Mouse (Mus musculus) embryonic fibroblast, embryonic 13.5 days (primary cell): ENCODE measurements around the gene Acsbg1. TPM values are rescaled to one million over a fixed set of nuclear protein-coding genes. Genes with fewer than 3 reads are reported as not detected.

Experiments used
- H3K27ac ChIP-seq: 2 replicates; pipeline ENCODE4 v1.5.1; 2012; ENCODE audit warnings: low read length, control low read depth, inconsistent platforms; ENCODE audit not compliant: insufficient read depth
- H3K4me1 ChIP-seq: 2 replicates; pipeline ENCODE4 v1.6.1; 2011; ENCODE audit warnings: low read length; ENCODE audit not compliant: control insufficient read depth, insufficient read depth
- H3K4me3 ChIP-seq: 2 replicates; pipeline ENCODE4 v1.5.1; 2011; ENCODE audit warnings: mild to moderate bottlenecking, control low read depth, low read length; ENCODE audit not compliant: insufficient read depth
- CTCF ChIP-seq: IDR thresholded peaks from 2 replicates; pipeline ENCODE4 v1.5.1; 2011; ENCODE audit warnings: mild to moderate bottlenecking, control low read depth, low read length, moderate library complexity, borderline replicate concordance; ENCODE audit not compliant: insufficient read depth
- POLR2A ChIP-seq: IDR thresholded peaks from 2 replicates; pipeline ENCODE4 v1.6.1; 2011; ENCODE audit warnings: low read depth, mild to moderate bottlenecking, control low read depth, low read length, moderate library complexity
- polyA plus RNA-seq: library from polyadenylated mRNA; stranded (reverse); fragments of >200 nt; gene quantifications from 2 replicates; pipeline ENCODE4 v1.2.4, GENCODE M21; 2011; ENCODE audit warnings: low read depth; ENCODE audit not compliant: missing spikeins, insufficient read length

Acsbg1 gene
- polyA plus RNA-seq, 1 experiment = 0.56 TPM

GRCm38 (mm10) chr9:54671962-54672361 lies 10.3 kb upstream of the Acsbg1 start:
- Histone ChIP-seq H3K4me3 (no peak overlapping the region), H3K27ac (no peak overlapping the region), H3K4me1 (no peaks in the 10 kb centered on the region)
- no peak for TF ChIP-seq CTCF
- no peak for TF ChIP-seq POLR2A

GRCm38 (mm10) chr9:54668455-54668854 lies 6.8 kb upstream of the Acsbg1 start:
- Histone ChIP-seq H3K27ac (no peak overlapping the region), H3K4me1 (no peaks in the 10 kb centered on the region), H3K4me3 (no peak overlapping the region)
- TF ChIP-seq POLR2A (no peak), CTCF (no peak)

- Histone ChIP-seq H3K4me1 (no peaks in the 10 kb centered on the region), H3K4me3 (no peak overlapping the region)
- TF ChIP-seq POLR2A (no peak), CTCF (no peak)
Measured at GRCm38 (mm10) chr9:54666116-54666515, 4.4 kb upstream of the Acsbg1 start.

GRCm38 (mm10) chr9:54664358-54664757 lies 2.7 kb upstream of the Acsbg1 start:
- no peak overlapping the region for H3K27ac ChIP-seq
- no peak for TF ChIP-seq POLR2A
- TF ChIP-seq CTCF = no peak
- no peaks in the 10 kb centered on the region for H3K4me1 ChIP-seq
- no peak overlapping the region for H3K4me3 ChIP-seq

More at GRCm38 (mm10) chr9:54666116-54666515, 4.4 kb upstream of the Acsbg1 start:
- H3K27ac ChIP-seq = no peak overlapping the region

GRCm38 (mm10) chr9:54658773-54659172 lies 2.9 kb downstream of the Acsbg1 start:
- Histone ChIP-seq H3K27ac (no peak overlapping the region), H3K4me3 (no peak overlapping the region), H3K4me1 (no peaks in the 10 kb centered on the region)
- TF ChIP-seq POLR2A (no peak), CTCF (no peak)

GRCm38 (mm10) chr9:54656402-54656801 lies 5.3 kb downstream of the Acsbg1 start:
- Histone ChIP-seq H3K4me3 (no peak overlapping the region), H3K27ac (no peak overlapping the region), H3K4me1 (no peaks in the 10 kb centered on the region)
- TF ChIP-seq CTCF = no peak
- TF ChIP-seq POLR2A = no peak

- no peak for TF ChIP-seq CTCF
- no peak for TF ChIP-seq POLR2A
- H3K4me3 ChIP-seq = no peak overlapping the region
- H3K4me1 ChIP-seq = no peaks in the 10 kb centered on the region
- no peak overlapping the region for H3K27ac ChIP-seq
Measured at GRCm38 (mm10) chr9:54655846-54656245, 5.8 kb downstream of the Acsbg1 start.

- no peak overlapping the region for H3K27ac ChIP-seq
- no peak overlapping the region for H3K4me3 ChIP-seq
- no peak for TF ChIP-seq POLR2A
- TF ChIP-seq CTCF = no peak
- H3K4me1 ChIP-seq = no peaks in the 10 kb centered on the region
Measured at GRCm38 (mm10) chr9:54652778-54653177, 8.9 kb downstream of the Acsbg1 start.

GRCm38 (mm10) chr9:54649360-54649759 lies 12.3 kb downstream of the Acsbg1 start:
- Histone ChIP-seq H3K27ac (no peak overlapping the region), H3K4me1 (peaks cover 6% of the 10 kb centered on the region), H3K4me3 (no peak overlapping the region)
- TF ChIP-seq POLR2A = no peak
- no peak for TF ChIP-seq CTCF

GRCm38 (mm10) chr9:54647456-54647855 lies 14.2 kb downstream of the Acsbg1 start:
- TF ChIP-seq CTCF (no peak), POLR2A (no peak)
- Histone ChIP-seq H3K27ac (no peak overlapping the region), H3K4me1 (peaks cover 9% of the 10 kb centered on the region), H3K4me3 (no peak overlapping the region)

GRCm38 (mm10) chr9:54646252-54646651 lies 15.4 kb downstream of the Acsbg1 start:
- TF ChIP-seq CTCF = no peak
- TF ChIP-seq POLR2A = no peak
- no peak overlapping the region for H3K27ac ChIP-seq
- H3K4me1 ChIP-seq = peaks cover 13% of the 10 kb centered on the region
- no peak overlapping the region for H3K4me3 ChIP-seq
